Mouse (Mus musculus) urinary bladder, postnatal 10 days (tissue): ENCODE measurements around the gene Thap11.
"Not testable (repeated sequence)": the region's sequence is repeated elsewhere in the genome, so short reads cannot be mapped to it uniquely, and the experiment has no call there.

ENCODE experiments used
- DNase-seq: peaks from one replicate; pipeline ENCODE4 v3.0.0; 2022; ENCODE audit warnings: low spot score

Thap11 gene

GRCm38 (mm10) chr8:105854715-105855216, at the start of gene Thap11:
Thap11 (plus strand) TSS chr8:105855132.
- DNase-seq = peak; percentile 81

DNA sequence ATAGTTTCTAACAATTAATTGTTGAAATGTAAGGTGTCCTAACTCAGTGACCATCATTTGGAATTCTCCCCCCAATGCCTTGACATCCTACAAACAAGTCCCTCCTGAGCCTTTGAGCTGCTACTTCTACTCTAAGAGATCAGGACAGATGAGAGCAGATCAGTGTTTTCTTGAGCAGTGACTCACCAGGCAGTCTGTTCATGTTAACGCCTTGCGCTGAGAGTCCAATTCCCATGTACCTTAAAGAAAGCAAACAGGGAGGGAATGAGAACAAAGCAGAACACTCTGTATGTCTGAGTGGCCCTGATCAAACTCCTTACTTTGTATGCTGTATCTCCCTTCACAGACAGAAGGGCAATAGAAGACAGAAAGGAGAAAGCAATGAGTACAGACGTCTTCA, 49.6 kb upstream of the Thap11 start:
- DNase-seq = no peak

DNA sequence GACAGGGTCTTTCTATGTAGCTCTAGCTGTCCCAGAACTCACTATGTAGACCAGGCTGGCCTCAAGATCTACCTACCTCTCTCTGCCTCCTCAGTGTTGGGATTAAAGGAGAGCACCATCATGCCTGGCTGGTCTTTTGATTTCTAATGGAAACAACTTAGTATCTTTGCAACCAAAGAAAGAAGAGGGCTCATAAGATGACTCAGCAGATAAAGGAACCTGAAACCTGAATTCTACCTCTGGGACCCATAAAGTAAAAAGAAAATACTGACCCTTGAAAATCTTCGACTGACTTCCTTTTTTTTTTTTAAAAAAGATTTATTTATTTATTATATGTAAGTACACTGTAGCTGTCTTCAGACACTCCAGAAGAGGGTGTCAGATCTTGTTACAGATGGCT, 49.0 kb upstream of the Thap11 start:
- DNase-seq = no peak

DNA sequence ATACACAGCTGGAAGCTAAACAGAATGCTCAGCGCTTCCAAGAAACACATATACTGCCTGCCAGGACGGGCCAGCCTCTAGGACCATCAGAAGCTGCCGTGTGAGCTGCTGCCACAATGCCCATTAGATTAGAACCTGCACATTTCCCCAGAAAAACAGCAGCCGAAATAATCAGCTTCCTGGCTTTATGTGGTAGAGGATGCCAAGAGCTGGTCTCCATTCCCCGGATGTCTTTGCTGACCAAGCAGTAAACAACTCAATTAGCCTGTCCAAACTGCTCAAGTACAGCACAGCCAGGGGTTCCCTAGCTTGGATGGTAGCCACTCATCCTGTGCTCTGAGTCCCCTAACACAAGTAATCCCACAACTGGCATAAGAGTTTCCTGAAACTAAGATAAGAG, 47.2 kb upstream of the Thap11 start:
- DNase-seq = no peak

DNA sequence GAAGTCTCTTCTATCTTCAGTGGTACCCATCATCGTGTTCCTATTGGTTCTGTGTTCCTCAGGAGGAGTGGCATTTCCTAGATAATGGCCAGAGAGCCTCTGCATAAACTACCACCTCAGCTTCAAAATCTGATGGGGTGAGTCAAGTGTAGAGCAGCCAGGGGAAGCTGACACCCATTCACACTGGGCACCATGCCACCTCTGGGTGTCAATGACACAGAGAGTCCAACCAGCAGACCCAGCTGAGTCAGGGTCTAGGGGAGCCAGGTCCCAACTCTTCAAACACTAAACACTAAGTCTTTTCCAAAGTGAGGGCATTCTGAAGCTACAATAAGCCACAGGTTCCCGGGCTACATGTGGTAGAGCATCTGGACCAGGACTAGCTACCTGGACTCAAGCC, 46.5 kb upstream of the Thap11 start:
- DNase-seq = no peak

GRCm38 (mm10) chr8:105810245-105810786, 44.6 kb upstream of the Thap11 start:
- DNase-seq = no peak

GRCm38 (mm10) chr8:105811061-105811460, 43.9 kb upstream of the Thap11 start:
- no peak for DNase-seq

GRCm38 (mm10) chr8:105811543-105811942, 43.4 kb upstream of the Thap11 start:
- no peak for DNase-seq

- DNase-seq = no peak
Measured at GRCm38 (mm10) chr8:105812511-105812910, 42.4 kb upstream of the Thap11 start.

GRCm38 (mm10) chr8:105813241-105813640, 41.7 kb upstream of the Thap11 start:
- DNase-seq = no peak

DNA sequence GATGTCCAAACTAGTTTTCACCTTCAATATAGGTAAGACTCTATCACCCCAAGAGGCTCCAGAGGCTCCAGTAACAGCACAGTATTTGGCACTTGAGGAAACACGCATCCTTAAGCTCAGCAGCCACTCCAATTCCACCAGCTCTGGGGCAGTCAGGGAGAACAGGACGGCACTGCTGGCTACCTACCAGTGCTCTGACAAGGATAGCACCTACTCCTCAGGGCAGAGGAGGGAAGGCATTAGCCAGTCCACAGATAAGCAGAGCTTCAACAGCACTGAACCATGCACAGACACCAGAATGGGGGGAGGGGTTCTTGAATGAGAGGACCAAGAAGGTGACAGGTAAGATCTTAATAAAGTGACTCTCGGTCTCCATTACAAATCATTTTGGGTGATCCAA, 35.3 kb upstream of the Thap11 start:
- DNase-seq = no peak

DNA sequence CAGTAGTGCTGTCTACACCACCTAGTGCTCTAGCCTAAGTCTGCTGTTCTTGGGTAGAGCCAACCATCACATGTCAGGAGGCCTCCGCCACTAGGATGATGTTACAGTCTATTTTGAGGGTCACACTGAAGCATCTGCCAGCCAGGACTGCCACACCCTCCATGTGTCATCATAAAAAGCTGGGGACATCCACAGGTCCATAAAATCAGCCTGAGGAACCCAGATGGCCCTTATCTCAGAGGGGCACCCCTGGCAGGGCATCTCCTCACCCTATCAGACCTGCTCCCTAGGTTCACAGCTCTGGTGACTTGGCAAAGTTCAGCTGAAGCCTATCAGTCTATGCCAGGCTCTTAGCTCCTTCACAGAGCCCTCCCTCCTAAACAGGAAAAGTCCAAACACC, 34.0 kb upstream of the Thap11 start:
- DNase-seq = no peak

DNA sequence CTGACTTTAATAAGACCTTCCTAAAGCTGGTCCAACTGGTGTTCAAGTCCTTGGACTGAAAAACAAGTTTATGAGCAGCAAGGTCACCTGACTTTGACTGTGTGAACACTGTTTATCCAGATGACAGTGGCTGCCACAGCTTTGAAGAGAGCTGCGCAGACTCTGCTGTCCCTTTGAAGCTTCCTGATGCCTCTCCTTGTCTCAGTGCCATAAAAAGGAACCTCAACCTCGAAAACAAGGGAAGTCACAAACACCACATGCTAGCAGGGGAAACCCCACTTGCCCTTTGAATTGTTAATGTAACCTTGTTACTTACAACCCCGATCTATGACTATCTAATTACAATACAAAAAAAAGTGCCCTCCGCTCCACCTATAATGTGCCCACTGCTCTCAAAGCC, 29.4 kb upstream of the Thap11 start:
- no peak for DNase-seq

DNA sequence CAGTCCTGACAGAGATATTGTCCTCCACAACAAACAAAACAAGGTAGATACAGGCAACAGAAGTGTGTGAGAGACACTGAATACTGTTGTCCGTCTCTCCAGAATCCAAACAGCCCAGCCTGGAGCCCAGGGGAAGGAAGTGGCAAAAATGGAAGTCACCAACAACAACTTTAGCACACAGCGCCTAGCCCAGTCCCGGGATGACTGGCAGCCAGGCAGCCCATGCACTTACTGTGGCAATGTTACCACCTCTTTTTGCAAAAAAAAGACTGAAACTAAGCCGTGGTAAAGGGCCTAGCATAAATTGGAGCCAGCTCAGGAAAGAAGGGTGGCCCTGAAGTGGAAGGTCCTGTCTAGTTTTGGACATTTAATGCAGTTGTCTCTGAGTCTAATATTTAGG, 28.6 kb upstream of the Thap11 start:
- DNase-seq = no peak

GRCm38 (mm10) chr8:105826861-105827848, 27.8 kb upstream of the Thap11 start, which contains the start of the genes Ranbp10 and Tsnaxip1:
Ranbp10 (minus strand) TSS chr8:105827350.
Tsnaxip1 (plus strand) TSS chr8:105827731.
- DNase-seq = peak; percentile 82

- not testable (repeated sequence) for DNase-seq
Measured at GRCm38 (mm10) chr8:105833740-105834139, 21.2 kb upstream of the Thap11 start.

- DNase-seq = peak; percentile 42
Measured at GRCm38 (mm10) chr8:105835318-105835717, 19.6 kb upstream of the Thap11 start.

DNA sequence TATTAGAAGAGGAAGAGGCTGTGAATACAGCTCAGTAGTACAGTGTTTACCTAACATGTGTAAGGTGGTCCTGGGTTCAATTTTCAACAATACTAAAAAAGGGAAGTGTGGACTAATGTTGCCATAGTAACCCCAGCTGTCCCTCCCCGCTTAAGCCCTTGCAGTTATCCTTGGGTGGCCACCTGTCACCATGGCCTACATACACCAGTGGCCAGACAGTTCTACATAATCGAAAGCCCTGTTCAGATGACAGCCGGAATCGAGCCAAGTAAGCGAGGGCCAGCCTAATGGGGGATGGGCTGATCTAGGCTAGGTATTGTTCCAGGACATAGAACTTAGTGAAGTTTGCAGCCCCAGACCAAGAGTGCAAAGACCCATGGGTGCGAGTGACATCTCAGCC, 17.9 kb upstream of the Thap11 start:
- DNase-seq = no peak

DNA sequence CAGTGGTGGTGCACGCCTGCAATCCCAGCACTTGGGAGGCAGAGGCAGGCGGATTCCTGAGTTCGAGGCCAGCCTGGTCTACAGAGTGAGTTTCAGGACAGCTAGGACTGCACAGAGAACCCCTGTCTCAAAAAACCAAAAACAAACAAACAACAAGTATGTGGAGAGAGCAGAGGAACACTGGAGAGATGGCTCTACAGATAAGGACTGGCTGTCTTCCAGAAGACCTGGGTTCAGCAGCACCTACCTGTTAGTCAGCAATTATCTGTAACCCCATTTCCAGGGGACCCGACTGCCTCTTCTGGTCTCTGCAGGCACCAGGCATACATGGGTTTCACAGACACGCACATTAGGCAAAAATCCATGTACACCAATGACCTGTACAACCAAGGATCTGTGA, 15.7 kb upstream of the Thap11 start:
- DNase-seq = no peak

- DNase-seq = no peak
Measured at GRCm38 (mm10) chr8:105846678-105847077, 8.3 kb upstream of the Thap11 start.

- DNase-seq = no peak
Measured at GRCm38 (mm10) chr8:105850014-105850413, 4.9 kb upstream of the Thap11 start.

DNA sequence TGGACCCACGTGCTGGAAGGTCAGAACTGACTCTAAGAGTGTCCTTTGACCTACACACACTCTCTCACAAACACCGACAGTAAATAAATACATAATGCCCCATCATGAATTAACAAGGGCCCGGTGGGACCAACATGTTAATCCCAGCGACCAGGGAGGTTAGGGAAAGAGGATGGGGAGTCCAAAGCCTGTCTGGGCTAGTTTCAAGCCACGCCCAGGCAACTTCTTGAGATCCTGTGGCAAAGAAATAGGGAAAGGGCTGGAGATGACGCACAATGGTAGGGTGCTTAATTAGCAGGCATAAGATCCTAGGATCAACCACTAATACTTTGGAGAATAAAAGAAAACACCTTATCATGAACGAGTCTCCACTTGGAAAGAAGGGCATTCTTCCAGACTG, 4.3 kb upstream of the Thap11 start:
- no peak for DNase-seq

GRCm38 (mm10) chr8:105851651-105852143, 3.2 kb upstream of the Thap11 start:
- peak; percentile 66 for DNase-seq
